Mouse (Mus musculus): ENCODE results near the gene 1700020A23Rik.

Gene 1700020A23Rik

GRCm38 (mm10) chr2:130412775-130413174 is 7.7 kb downstream of the 1700020A23Rik start:
- no peak for DNase-seq

GRCm38 (mm10) chr2:130414094-130414856 is 9.2 kb downstream of the 1700020A23Rik start:
- DNase-seq, result no peak

DNA sequence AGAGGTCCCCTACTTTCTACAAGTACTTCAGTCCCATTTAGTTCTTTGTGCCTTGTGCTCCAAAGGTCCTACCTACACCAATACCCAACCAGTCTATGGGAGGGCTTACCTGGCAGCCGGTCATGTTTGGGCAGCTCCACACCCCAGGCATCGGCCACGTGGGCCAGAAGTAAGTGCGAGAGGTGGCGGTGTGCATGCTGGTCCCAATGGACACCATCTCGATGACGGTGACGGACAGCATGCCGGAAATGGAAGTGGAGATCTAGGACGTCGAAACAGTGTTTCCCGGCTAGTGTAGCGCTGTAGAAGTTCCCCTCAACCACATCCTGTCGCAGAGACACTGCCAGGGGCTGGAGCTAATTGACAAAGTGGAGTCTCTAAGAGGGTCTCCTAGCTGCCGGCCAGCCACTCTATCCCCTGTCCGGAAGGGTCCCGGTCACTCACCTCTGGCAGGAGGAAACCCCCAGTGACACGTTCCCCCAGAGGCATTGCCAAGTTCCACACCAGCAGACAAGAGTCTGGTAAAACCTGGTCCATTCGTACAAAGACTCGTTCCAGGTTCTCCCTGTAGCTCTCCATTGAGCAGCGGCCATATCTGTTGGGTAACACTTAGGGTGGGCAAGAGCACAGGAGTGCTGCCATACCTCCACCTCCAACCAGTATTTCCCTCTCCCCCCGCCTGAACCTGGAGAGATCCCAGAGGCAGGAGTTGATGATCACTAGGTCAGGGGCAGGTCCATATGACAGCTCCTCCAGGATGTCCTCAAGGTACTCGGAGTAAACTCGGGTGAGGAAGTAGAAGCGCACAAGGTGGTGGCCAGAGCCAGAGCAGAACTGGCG is 16.9 kb downstream of the 1700020A23Rik start:
- DNase-seq, result no peak

DNA sequence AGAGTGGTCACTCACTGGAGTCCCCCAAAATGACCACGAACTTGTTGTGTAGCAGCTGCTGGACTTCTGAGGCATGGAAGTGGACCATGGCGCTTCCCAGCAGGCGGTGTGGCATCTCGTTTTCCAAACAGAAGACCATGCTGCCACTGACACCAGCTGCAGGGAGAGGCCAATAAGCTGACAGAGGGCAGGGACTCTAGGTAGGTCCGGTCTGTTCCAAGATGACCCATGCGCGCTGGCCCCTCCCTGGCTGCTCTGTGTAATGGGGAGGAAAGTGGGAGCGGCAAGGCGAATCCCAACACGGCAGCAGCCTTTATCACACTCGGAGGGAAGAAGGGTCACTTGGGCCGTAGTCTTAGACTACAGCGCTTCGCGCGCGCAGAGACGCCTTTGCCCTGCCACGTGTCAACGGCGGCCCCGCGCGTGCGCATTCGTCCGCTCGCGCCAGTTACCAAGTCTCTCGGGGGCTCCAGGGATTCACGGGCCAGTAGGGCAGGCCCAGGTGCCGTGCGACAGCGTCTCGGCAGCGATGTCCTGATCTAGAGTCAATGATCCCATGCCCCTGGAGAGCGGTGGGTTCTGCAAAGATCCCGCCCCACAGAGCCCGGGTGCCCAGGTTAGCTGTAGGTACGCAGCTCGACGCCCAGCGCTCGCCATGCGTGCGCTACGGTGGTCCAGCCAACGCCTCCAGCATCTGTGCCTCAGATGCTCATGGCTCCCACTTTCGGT is 18.5 kb downstream of the 1700020A23Rik start:
- peak; percentile 84 to 87 for DNase-seq

DNA sequence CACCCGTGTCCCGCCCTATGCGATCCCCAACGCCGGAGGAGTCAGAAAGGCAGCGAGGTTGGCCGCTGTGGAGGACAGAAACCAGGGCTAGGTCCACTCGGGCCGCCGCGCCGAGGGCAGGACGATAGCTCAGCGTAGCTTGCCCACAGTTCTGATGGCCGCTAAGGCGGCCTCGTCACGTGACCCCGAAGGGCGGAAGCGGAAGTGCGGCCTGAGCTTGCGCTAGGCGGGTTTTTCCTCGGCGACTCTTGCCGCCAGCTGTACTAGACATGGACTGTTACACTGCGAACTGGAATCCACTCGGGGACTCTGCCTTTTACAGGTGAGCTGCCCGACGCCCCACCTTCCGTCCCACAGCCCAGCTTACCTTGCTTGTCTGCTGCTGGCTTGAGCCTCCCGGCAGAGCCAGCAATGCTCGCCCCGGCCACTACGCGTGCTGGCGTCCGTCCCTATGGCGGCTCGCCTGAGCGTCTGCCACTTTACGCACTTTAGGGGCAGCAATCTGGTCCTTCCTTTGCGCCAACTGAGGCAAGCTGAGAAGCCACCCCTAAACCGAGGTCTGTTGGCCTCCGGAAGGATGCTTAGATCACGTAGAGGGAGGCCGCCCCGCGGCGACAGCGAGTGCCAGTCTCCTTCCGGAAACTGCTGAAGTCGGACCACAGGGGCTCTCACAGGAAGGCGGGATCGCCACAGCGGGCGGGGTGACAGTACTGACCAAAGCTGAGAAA is 19.2 kb downstream of the 1700020A23Rik start, which contains the start of the genes Vps16 and Pced1a:
Gene Vps16 (plus strand): TSS at position 214 of the 728 bp plus-strand sequence.
Gene Pced1a (minus strand): TSS at position 576 of the 728 bp plus-strand sequence.
- DNase-seq, result peak; percentile 94 to 95

DNA sequence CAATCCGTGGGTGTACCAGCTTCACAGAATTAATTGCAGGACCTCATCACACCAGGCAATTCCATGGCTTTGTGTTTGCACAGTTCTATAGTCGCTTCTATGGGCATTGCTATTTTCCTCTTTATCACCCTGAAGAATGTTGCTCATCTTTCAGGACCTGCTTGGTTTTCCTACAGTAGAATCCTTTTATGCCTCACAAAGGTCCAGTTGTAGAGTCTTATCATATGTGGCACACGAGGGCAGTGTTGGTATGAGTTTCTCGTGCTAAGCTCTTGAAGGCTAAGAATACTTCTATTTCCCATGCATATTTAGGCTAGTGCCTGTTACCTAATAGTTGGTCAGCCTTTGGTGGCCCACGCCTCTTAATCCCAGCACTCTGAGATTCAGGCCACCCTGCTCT is 20.1 kb downstream of the 1700020A23Rik start:
- no peak for DNase-seq

- no peak for DNase-seq
These were observed 24.8 kb downstream of the 1700020A23Rik start for GRCm38 (mm10) chr2:130429851-130430250.

DNA sequence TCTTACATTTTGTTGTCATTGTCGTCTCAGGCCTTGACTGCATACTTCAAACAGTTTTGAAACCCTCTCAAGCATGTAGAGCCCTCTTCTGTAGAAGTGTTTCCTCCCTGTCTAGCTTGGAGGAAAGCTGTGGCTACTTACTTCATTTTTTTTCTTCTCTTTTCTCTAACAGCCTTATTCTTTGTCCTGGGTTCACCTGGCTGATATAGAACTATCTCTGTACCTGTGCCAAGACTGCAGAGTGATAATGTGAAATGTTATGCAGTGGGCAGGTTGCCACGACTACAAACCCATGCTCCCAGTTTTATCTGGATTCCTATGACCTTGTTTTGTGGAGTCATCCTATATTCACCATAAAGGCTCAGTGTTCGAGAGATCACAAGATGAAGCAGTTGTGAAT is 25.4 kb downstream of the 1700020A23Rik start:
- DNase-seq, result no peak

GRCm38 (mm10) chr2:130432157-130432556 is 27.1 kb downstream of the 1700020A23Rik start:
- DNase-seq, result no peak

GRCm38 (mm10) chr2:130433152-130433551 is 28.1 kb downstream of the 1700020A23Rik start:
- peak in 1 of 2 experiments; percentile 53 for DNase-seq

- DNase-seq, result no peak
These were observed 31.7 kb downstream of the 1700020A23Rik start for GRCm38 (mm10) chr2:130436769-130437168.

DNA sequence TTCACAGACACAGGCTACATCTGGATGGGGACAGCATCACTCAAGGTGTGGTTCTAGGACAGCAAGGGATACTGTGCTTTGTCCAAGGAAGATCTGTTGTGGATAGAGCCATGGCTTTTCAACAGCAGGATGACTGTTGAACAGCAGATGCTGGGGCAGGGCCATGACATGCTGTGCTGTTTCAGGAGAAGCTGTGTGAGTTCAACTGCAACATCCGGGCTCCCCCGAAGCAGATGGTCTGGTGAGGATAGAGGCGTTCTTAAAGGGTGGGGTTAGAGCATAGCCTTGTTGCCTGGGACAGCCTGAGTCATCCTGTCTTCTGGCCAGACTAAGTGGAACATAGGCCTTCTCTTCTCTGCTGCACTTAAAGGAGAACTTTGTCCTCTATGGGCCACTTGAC is 33.8 kb downstream of the 1700020A23Rik start:
- DNase-seq, result no peak

- DNase-seq, result no peak
These were observed 34.9 kb downstream of the 1700020A23Rik start for GRCm38 (mm10) chr2:130439840-130440480.

- DNase-seq, result no peak
These were observed 37.1 kb downstream of the 1700020A23Rik start for GRCm38 (mm10) chr2:130442162-130442561.

- DNase-seq, result no peak
These were observed 43.4 kb downstream of the 1700020A23Rik start for GRCm38 (mm10) chr2:130448449-130448848.

DNA sequence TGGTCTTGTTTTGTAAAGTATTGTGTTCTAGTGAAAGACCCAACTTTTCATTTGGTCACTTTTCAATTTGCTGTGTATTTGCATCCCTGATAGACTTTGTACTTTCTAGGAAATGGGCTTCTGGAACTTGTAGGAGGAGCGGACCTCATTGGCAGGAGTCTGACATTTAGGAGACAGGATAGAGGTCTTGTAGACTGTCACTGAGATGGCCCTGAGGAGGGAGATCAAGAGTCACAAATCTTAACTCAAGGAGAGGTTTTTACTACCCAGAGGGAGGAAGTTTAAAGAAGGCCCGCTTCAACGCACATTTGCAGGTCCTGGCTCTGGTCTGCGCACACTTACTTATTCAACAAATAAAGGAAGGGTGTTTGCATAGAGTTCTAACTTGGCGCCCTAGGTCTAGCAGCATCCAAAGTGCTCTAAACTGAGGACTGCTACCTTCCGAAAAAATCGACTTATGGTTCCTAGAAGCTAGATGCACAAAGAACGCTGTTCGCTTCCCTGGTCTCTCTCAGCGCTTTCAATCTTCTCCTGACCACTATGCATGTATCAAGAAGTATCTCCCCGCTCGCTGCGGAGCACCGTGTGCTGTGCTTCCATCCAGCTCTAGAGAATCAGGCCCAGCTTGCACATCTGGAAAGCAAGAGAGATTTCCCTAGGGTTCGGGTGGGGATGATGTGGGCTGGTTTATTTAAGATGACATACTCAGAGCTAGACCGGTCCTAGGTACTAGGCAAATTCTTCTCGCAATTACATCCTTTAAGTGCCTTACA is 44.1 kb downstream of the 1700020A23Rik start:
- DNase-seq, result no peak

DNA sequence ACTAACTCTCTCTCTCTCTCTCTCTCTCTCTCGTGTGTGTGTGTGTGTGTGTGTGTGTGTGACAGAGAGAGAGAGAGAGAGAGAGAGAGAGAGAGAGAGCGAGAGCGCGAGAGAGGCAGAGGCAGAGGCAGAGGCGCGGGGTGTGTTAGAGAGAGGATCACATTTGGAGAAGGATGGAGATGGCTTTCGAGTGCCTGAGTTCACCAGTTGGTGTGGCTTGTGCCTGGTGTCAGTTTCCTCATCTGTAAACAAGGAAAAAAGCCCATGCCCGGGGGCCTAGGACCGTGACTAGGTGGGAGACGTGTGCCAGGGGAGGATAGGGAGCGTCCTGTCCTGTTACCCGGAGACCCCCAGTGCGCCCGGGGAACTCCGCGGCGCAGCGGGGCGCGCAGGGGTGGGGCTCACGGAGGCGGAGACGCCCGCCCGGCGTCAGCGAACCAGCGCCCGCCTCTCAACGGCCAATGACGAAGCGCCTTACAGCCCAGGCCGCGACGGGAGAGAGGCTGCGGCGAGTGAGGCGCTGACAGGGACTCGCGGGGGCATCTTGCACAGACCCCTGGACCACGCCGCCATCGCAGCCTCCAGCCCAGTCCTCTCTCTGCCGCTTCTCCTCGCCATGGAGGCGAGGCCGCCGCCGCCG is 44.9 kb downstream of the 1700020A23Rik start, which contains the start of gene Ptpra:
Gene Ptpra (plus strand): TSS at position 485 of the 640 bp plus-strand sequence.
- DNase-seq, result peak; percentile 92 to 94

GRCm38 (mm10) chr2:130450434-130450796 is 45.4 kb downstream of the 1700020A23Rik start:
- DNase-seq, result peak in 1 of 2 experiments; percentile 85

- DNase-seq, result no peak
These were observed 46.1 kb downstream of the 1700020A23Rik start for GRCm38 (mm10) chr2:130451086-130451726.

- DNase-seq, result no peak
These were observed 46.6 kb downstream of the 1700020A23Rik start for GRCm38 (mm10) chr2:130451727-130452090.
